Mouse (Mus musculus): ENCODE results near the gene Insm2.

DNA sequence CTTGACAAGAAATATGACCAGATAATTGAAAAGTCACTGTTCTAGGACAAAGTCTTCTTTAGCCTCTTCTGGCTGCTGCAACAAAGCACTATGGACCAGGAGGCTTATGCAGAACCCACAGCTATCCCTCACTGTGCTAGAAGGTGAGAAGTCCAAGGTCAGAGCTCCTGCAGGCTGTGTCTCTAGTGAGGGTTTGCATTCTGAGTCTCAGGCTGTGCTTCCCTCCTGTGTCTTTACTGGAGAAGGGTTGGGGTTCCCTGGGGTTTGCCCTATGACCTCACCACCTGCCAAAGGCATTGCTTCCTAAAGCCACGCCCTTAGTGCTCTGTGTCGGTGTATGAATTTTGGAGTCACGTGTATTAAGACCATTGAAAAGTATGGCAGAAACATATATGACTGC lies 30.8 kb upstream of the Insm2 start:
- TF ChIP-seq GATA1 (IDR thresholded peaks at IDR 0.05; ENCODE audit: borderline replicate concordance, low read length) (no peak), FLI1 (IDR thresholded peaks at IDR 0.05; ENCODE audit: low read length) (no peak)
